Mouse (Mus musculus) hindlimb bud, embryonic 11.5 days (tissue): ENCODE data around the gene Olfr610.
"Not testable (repeated sequence)": the region's sequence is repeated elsewhere in the genome, so short reads cannot be mapped to it uniquely, and the experiment has no call there.

Experiments
- DNase-seq: peaks from one replicate; pipeline ENCODE4 v3.0.0-alpha.2; 2012; ENCODE audit warnings: low read depth, low spot score; ENCODE audit errors: extremely low spot score

The Olfr610 gene

DNA sequence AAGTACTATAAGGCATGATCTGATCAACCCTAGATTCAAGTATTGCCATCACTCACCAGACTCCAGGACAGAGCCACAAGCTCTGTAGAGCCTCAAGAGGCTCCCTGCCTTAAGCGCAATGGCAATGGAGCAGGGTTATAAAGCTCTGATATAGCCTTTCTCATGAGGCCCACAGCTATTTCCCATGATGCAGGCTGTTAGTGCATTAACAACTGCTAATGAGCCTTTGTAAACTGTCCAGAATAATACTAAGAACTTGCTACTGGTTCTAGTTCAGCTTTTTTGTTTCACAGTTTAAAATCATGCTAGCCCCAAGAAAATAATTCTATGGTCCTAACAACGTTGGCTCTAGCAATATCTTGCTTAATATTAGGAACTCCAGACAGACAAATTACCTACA, at the start of gene Olfr610:
Gene Olfr610, minus strand, starts transcription at position 101 of the 400 bp plus-strand sequence.
- no peak for DNase-seq

DNA sequence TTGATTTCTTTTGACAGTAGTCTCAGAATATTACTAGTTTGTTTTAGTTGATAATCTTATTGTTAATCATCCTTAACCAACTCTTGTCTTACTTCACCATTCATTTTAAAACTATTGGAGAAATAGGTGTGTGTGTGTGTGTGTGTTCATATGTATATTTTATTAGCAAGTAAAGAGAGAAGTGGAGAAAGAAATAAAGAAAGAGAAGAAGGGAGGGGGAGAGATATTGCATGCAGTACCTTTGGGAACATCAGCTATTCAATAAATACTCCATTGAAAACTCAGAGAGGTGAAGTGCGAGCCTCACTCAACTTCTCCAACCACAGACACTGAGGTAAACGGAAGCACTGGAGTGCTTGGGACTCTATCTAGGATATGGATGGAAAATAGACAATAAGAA, 43.9 kb upstream of the Olfr610 start, which contains the start of gene Olfr615:
Gene Olfr615, plus strand, starts transcription at position 301 of the 400 bp plus-strand sequence.
- DNase-seq = no peak

DNA sequence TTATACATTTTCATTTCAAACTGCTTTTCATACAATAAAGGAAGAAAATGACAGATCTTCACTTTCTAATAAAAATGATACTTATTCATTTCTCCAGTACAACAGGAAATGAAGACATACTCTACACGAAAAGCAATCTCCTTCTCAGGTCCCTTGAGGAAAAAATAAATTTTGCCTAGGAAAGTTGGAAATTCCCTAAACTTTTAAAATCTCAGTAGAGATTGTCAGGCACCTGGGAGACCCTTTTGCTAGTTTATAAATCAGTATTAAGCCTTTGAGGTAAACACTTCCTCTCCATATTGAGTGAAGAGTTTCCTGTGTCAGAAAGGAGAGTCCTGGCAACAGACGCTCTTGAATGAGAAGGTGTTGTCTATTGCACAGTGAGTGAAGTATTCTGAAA, 35.9 kb upstream of the Olfr610 start, which contains the start of gene Olfr613:
Gene Olfr613, plus strand, starts transcription at position 301 of the 400 bp plus-strand sequence.
- no peak for DNase-seq

DNA sequence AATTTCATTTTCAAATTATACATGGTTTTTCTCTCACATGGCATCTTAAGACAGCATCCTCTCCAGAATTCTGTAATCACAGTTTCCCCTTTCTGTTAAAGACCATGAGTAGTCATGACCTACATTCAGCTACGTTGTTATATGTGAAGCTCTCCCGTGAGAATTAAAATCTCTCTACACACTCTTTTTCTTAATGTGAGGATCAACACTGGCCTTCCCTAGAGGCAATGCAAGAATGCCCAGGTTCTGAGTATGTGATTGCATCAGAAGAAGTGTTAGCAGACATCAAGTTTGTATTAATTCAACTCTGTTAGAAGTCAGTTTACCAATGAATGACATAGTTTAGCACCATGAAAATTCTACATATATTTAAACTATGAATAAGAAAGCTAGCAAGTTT, 30.7 kb upstream of the Olfr610 start, which contains the start of gene Olfr612:
Gene Olfr612, minus strand, starts transcription at position 101 of the 400 bp plus-strand sequence.
- not testable (repeated sequence) for DNase-seq

DNA sequence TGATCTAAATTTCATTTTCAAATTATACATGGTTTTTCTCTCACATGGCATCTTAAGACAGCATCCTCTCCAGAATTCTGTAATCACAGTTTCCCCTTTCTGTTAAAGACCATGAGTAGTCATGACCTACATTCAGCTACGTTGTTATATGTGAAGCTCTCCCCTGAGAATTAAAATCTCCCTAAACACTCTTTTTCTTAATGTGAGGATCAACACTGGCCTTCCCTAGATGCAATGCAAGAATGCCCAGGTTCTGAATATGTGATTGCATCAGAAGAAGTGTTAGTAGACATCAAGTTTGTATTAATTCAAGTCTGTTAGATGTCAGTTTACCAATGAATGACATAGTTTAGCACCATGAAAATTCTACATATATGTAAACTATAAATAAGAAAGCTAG, 8.8 kb upstream of the Olfr610 start, which contains the start of gene Olfr611:
Gene Olfr611, minus strand, starts transcription at position 101 of the 400 bp plus-strand sequence.
- not testable (repeated sequence) for DNase-seq

DNA sequence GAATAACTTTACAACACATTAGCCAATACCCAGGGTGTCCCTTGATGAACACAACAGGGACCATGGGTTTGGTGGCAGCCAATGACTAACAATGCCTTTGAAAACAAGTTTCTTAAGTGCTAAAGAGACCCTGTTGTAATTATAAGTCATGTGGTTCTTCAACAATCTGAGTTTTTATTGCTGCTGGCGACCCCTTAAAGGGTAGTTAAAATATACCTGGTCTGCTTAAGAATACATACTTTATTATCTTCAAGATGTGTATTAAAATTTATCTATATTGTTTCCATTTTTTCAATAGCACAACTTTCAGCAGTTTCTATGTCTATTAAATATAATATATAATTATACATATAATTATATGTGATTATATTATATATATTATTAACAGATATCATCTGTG, 14.0 kb downstream of the Olfr610 start, which contains the start of gene Olfr609:
Gene Olfr609, minus strand, starts transcription at position 101 of the 400 bp plus-strand sequence.
- no peak for DNase-seq

DNA sequence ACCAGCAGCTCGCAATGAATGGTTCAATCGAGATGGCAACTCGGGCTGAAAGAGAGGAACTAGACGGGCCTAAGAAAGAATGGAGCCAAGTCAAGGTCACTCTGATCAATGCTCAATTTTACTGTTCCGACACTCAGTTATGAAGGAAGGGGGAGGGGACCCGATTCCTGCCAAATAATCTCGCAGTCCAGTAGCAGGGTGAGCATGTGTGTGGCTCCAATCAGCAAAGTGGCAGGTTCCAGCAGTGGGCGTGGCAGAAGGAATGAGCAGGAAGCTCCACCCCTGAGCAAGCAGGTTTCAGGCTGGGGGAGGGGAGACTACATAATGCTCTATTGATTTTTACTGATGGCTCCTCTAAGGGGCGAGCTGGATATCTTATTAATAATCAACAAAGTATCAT, 34.8 kb downstream of the Olfr610 start:
- DNase-seq = not testable (repeated sequence)

DNA sequence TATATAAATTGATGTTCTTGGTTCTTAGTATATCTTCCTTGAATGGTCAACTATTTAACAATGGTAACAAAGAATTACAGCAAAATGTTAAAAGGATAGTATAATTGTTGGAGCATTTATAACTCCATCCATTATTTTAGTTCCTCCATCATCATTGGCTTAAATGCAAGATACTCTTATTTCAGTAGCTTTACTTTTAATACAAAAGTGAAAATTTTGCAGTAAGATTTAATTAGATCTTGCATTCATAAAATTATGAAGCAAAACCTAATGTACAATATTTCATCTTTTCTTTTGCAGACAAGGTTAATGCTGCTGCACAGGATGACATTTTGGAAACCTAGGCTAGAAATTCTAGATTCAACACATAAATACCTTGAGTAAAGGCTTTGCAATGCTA, 42.3 kb downstream of the Olfr610 start, which contains the start of gene Olfr608:
Gene Olfr608, plus strand, starts transcription at position 301 of the 400 bp plus-strand sequence.
- no peak for DNase-seq

DNA sequence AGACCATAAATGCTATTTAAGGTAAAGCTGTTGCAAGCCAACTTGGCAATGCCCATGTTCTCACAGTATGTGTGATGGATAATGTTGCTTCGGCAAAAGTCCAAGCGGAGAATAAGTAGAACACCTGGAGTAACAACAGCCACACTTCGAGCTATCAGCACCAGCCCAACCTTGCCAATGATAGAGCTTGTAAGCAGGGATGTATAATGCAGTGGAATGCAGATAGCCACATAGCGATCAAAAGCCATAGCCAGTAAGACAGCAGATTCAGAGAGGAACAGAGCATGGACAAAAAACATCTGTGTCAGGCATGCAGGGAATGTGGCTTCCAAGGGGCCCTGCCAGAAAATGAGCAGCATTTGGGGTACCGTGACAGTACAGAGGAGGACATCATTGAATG, 51.3 kb downstream of the Olfr610 start:
- no peak for DNase-seq
